ENCODE assay signal across 9 mouse cellular contexts in genomic region chr7:46034991-46035390, GRCm38 (mm10). TPM values are rescaled to one million over a fixed set of nuclear protein-coding genes. Genes with fewer than 3 reads are reported as not detected.
DNase-seq lines count a peak whose midpoint lies in the region; ATAC-seq lines count a peak whose summit lies in the region.
"Had no signal": no experiment of that assay in that cellular context is flagged by ENCODE, and none has a peak within 500 bp of the region (broad histone marks: within the 10 kb centered on the region; RNA-seq: fewer than 3 reads in every experiment).

No protein-coding gene starts in this region.

- peaks cover 1% of the 10 kb centered on the region; the same call in 1 of the 2 replicates for H3K27me3 ChIP-seq in heart, embryonic 14.5 days (ENCODE audit: control insufficient read depth, insufficient read depth, low read length)
- H3K27me3 ChIP-seq in embryonic facial prominence, embryonic 15.5 days = no peaks in the 10 kb centered on the region
- no peaks in the 10 kb centered on the region for H3K27me3 ChIP-seq in intestine, embryonic 15.5 days (replicated peaks)
- no peaks in the 10 kb centered on the region for H3K27me3 ChIP-seq in midbrain, embryonic 16.5 days (ENCODE audit: control insufficient read depth, insufficient read depth, low read depth, low read length)

- DNase-seq in heart, adult 18-20 months = no peak
- no peak for DNase-seq in gastrocnemius, postnatal 14 days
- no peak for DNase-seq in lung, adult 18-20 months
- no peak for DNase-seq in kidney, postnatal 25 days
- DNase-seq: adrenal gland, postnatal 36 days had no signal

- H3K4me3 ChIP-seq in heart, embryonic 14.5 days (ENCODE audit: control insufficient read depth in 1 of 2, insufficient read depth in 1 of 2, low read depth in 1 of 2, low read length in 2 of 2) = no peak overlapping the region
- peak overlapping the region; percentile 84 for H3K4me3 ChIP-seq in embryonic facial prominence, embryonic 15.5 days (replicated peaks)
- peak overlapping the region; percentile 94 for H3K4me3 ChIP-seq in intestine, embryonic 15.5 days (replicated peaks)
- H3K4me3 ChIP-seq in midbrain, embryonic 16.5 days (ENCODE audit: low read depth, low read length) = no peak overlapping the region

- ATAC-seq in heart, embryonic 14.5 days (ENCODE audit: insufficient number of reproducible peaks, insufficient read depth, low FRiP score, low read depth) = no peak
- no peak for ATAC-seq in embryonic facial prominence, embryonic 15.5 days (ENCODE audit: insufficient number of reproducible peaks, low FRiP score, low TSS enrichment, low read depth)
- ATAC-seq in intestine, embryonic 15.5 days = no peak
- no peak for ATAC-seq in midbrain, embryonic 16.5 days

- H3K4me2 ChIP-seq in heart, embryonic 14.5 days (ENCODE audit: low read length) = peak overlapping the region; percentile 96
- H3K4me2 ChIP-seq in embryonic facial prominence, embryonic 15.5 days (replicated peaks) = peak overlapping the region; percentile 66
- peak overlapping the region; percentile 71 for H3K4me2 ChIP-seq in intestine, embryonic 15.5 days (replicated peaks)
- H3K4me2 ChIP-seq in midbrain, embryonic 16.5 days (ENCODE audit: low read length) = peak overlapping the region; percentile 82

- intact Hi-C loops in gastrocnemius, postnatal 14 days (cut with DNase I; ENCODE audit: low total_unique reads) = no loop called here

- H3K9me3 ChIP-seq in heart, embryonic 14.5 days (ENCODE audit: control insufficient read depth, low read length) = no peaks in the 10 kb centered on the region
- H3K9me3 ChIP-seq in embryonic facial prominence, embryonic 15.5 days (replicated peaks) = no peaks in the 10 kb centered on the region
- no peaks in the 10 kb centered on the region for H3K9me3 ChIP-seq in intestine, embryonic 15.5 days
- no peaks in the 10 kb centered on the region for H3K9me3 ChIP-seq in midbrain, embryonic 16.5 days (replicated peaks; ENCODE audit: control insufficient read depth, low read length, poor library complexity, severe bottlenecking)

- peaks cover 23% of the 10 kb centered on the region for H3K36me3 ChIP-seq in heart, embryonic 14.5 days (ENCODE audit: control insufficient read depth, insufficient read depth, low read length)
- peaks cover 15% of the 10 kb centered on the region for H3K36me3 ChIP-seq in embryonic facial prominence, embryonic 15.5 days
- H3K36me3 ChIP-seq in intestine, embryonic 15.5 days = no peaks in the 10 kb centered on the region
- peaks cover 3% of the 10 kb centered on the region; the same call in 1 of the 2 replicates for H3K36me3 ChIP-seq in midbrain, embryonic 16.5 days (ENCODE audit: control insufficient read depth, insufficient read depth, low read length)

- WGBS in heart, embryonic 14.5 days = 73% methylated on average over 2 of the region's 2 CpGs
- WGBS in embryonic facial prominence, embryonic 15.5 days = 75% methylated on average over 2 of the region's 2 CpGs
- 72% methylated on average over 2 of the region's 2 CpGs for WGBS in intestine, embryonic 15.5 days
- WGBS in midbrain, embryonic 16.5 days = 77% methylated on average over 2 of the region's 2 CpGs

- H3K27ac ChIP-seq in heart, embryonic 14.5 days (replicated peaks in 1 of 2; ENCODE audit: control insufficient read depth in 1 of 2, insufficient read depth in 1 of 2, low read depth in 2 of 2, low read length in 2 of 2) = no peak overlapping the region
- H3K27ac ChIP-seq in embryonic facial prominence, embryonic 15.5 days (replicated peaks) = no peak overlapping the region
- H3K27ac ChIP-seq in intestine, embryonic 15.5 days = 0 out of 2 replicates have a peak overlapping the region, but pooled peaks have one; percentile 13
- H3K27ac ChIP-seq in midbrain, embryonic 16.5 days (ENCODE audit: low read length) = no peak overlapping the region

- peak overlapping the region; percentile 95; the same call in 1 of the 2 replicates for H3K9ac ChIP-seq in heart, embryonic 14.5 days (ENCODE audit: low read length)
- H3K9ac ChIP-seq in embryonic facial prominence, embryonic 15.5 days = no peak overlapping the region
- peak overlapping the region; percentile 88 for H3K9ac ChIP-seq in intestine, embryonic 15.5 days
- no peak overlapping the region for H3K9ac ChIP-seq in midbrain, embryonic 16.5 days (ENCODE audit: low read depth, low read length)

- H3K4me1 ChIP-seq in heart, embryonic 14.5 days (ENCODE audit: control insufficient read depth in 2 of 2, insufficient read depth in 2 of 2, low read length in 2 of 2) = peaks cover 6 to 10% of the 10 kb centered on the region in 2 experiments
- peaks cover 19% of the 10 kb centered on the region for H3K4me1 ChIP-seq in embryonic facial prominence, embryonic 15.5 days
- peaks cover 42% of the 10 kb centered on the region for H3K4me1 ChIP-seq in intestine, embryonic 15.5 days (replicated peaks)
- H3K4me1 ChIP-seq in midbrain, embryonic 16.5 days (ENCODE audit: control insufficient read depth, insufficient read depth, low read length) = peaks cover 11% of the 10 kb centered on the region

RNA-seq across cellular contexts. Expression of gene Nomo1, which starts 1.5 kb away (rescaled TPM):
- polyA plus RNA-seq in heart, embryonic 14.5 days (2014; fragmentation: Nextera tagmentation; extraction: Ambion mirVana) = 18.1 and 20.3 TPM in 2 replicates
- 10 to 100 TPM; 88.0 to 95.9 TPM for total RNA-seq in heart, adult 18-20 months (2021)
- polyA plus RNA-seq in embryonic facial prominence, embryonic 15.5 days (2015; fragmentation: Nextera tagmentation; extraction: Ambion mirVana) = 36.5 and 36.7 TPM in 2 replicates
- polyA plus RNA-seq in intestine, embryonic 15.5 days (2015; fragmentation: Nextera tagmentation; extraction: Ambion mirVana) = 80.4 and 84.7 TPM in 2 replicates
- 45.0 and 47.0 TPM in 2 replicates for polyA plus RNA-seq in midbrain, embryonic 16.5 days (2015; fragmentation: Nextera tagmentation; extraction: Ambion mirVana)
- 10 to 100 TPM; 40.3 to 42.2 TPM for total RNA-seq in gastrocnemius, postnatal 14 days (2021)

RNA-seq across cellular contexts. Expression of gene Abcc6, which starts 4.9 kb away (rescaled TPM):
- not detected in 2 replicates for polyA plus RNA-seq in heart, embryonic 14.5 days (2014; fragmentation: Nextera tagmentation; extraction: Ambion mirVana)
- total RNA-seq in heart, adult 18-20 months (2021) = not detected
- polyA plus RNA-seq in embryonic facial prominence, embryonic 15.5 days (2015; fragmentation: Nextera tagmentation; extraction: Ambion mirVana) = 0.23 and 0.33 TPM in 2 replicates
- 3.2 and 3.3 TPM in 2 replicates for polyA plus RNA-seq in intestine, embryonic 15.5 days (2015; fragmentation: Nextera tagmentation; extraction: Ambion mirVana)
- 0.27 and 0.45 TPM in 2 replicates for polyA plus RNA-seq in midbrain, embryonic 16.5 days (2015; fragmentation: Nextera tagmentation; extraction: Ambion mirVana)
- under 1 TPM; 0.07 to 0.21 TPM for total RNA-seq in gastrocnemius, postnatal 14 days (2021)

Comparison
In these comparisons a context has a peak if more than half of its experiments do, and no peak if none do; other contexts are left out.
1. H3K4me3 ChIP-seq: peak in embryonic facial prominence, embryonic 15.5 days (single experiment) and intestine, embryonic 15.5 days (single experiment); none in heart, embryonic 14.5 days (0 of 2) and midbrain, embryonic 16.5 days (single experiment).
2. H3K9ac ChIP-seq: peak in heart, embryonic 14.5 days (single experiment) and intestine, embryonic 15.5 days (single experiment); none in embryonic facial prominence, embryonic 15.5 days (single experiment) and midbrain, embryonic 16.5 days (single experiment).
3. Peak in every context shown above with its lines, with median percentiles within 50 percentile points of each other: H3K4me2 ChIP-seq.